Mouse (Mus musculus) ES-E14 (cell line): Measurements from ENCODE around the gene Dph3. TPM values are rescaled to one million over a fixed set of nuclear protein-coding genes. Genes with fewer than 3 reads are reported as not detected.
A peak's percentile ranks its signal among the peaks of the same experiment; 100 is the strongest.
"Not testable (repeated sequence)": the region's sequence is repeated elsewhere in the genome, so short reads cannot be mapped to it uniquely, and the experiment has no call there.

Source experiments
- DNase-seq: peaks from one replicate; pipeline ENCODE4 v3.0.0-alpha.2; 2013; ENCODE audit warnings: low read depth, low spot score
- H3K27ac ChIP-seq: 2 replicates; pipeline ENCODE4 v1.5.1; 2012; ENCODE audit warnings: low read depth, mild to moderate bottlenecking, low read length, moderate library complexity, mixed read lengths; ENCODE audit not compliant: poor library complexity, insufficient read depth, severe bottlenecking
- H3K36me3 ChIP-seq: 2 replicates; pipeline ENCODE4 v1.6.1; 2012; ENCODE audit warnings: mild to moderate bottlenecking, low read length, moderate library complexity, mixed read lengths; ENCODE audit not compliant: control insufficient read depth, poor library complexity, insufficient read depth, severe bottlenecking
- H3K4me1 ChIP-seq, 2 experiments: fragments of 150-350 bp in 1 of 2; sonication (generic) in 1 of 2; 2 replicates each; pipeline ENCODE4 v1.6.1; 2012; ENCODE audit warnings: low read length in 2 of 2, mild to moderate bottlenecking in 1 of 2, mixed read lengths in 1 of 2; ENCODE audit not compliant: control insufficient read depth in 2 of 2, insufficient read depth in 2 of 2, poor library complexity in 1 of 2
- H3K4me3 ChIP-seq, 2 experiments: fragments of 150-350 bp in 1 of 2; sonication (generic) in 1 of 2; 2 replicates each; pipeline ENCODE4 v1.5.1; 2012; ENCODE audit warnings: low read length in 2 of 2, low read depth in 1 of 2, mild to moderate bottlenecking in 1 of 2, mixed read lengths in 1 of 2; ENCODE audit not compliant: insufficient read depth in 1 of 2, poor library complexity in 1 of 2, severe bottlenecking in 1 of 2
- H3K9ac ChIP-seq: 2 replicates; pipeline ENCODE4 v1.6.1; 2012; ENCODE audit warnings: low read depth, mild to moderate bottlenecking, low read length, mixed read lengths; ENCODE audit not compliant: poor library complexity, insufficient read depth, severe bottlenecking
- H3K9me3 ChIP-seq: fragments of 150-350 bp; sonication (generic); 2 replicates; pipeline ENCODE4 v1.6.1; 2012; ENCODE audit warnings: low read depth, mild to moderate bottlenecking, low read length; ENCODE audit not compliant: control insufficient read depth, insufficient read depth
- CHD2 ChIP-seq: IDR thresholded peaks from 2 replicates; pipeline ENCODE4 v1.6.1; 2014; ENCODE audit warnings: mild to moderate bottlenecking, low read depth, low read length, inconsistent platforms
- HCFC1 ChIP-seq: IDR thresholded peaks from 2 replicates; pipeline ENCODE4 v1.6.1; 2012; ENCODE audit warnings: low read length, inconsistent platforms, borderline replicate concordance; ENCODE audit not compliant: insufficient read depth
- MAFK ChIP-seq: IDR thresholded peaks from 2 replicates; pipeline ENCODE4 v1.6.1; 2014; ENCODE audit warnings: mild to moderate bottlenecking, low read depth, low read length, inconsistent platforms; ENCODE audit not compliant: insufficient read depth
- ZC3H11A ChIP-seq: IDR thresholded peaks from 2 replicates; pipeline ENCODE4 v1.6.1; 2012; ENCODE audit warnings: low read depth, mild to moderate bottlenecking, inconsistent platforms, low read length, borderline replicate concordance
- ZNF384 ChIP-seq: IDR thresholded peaks from 2 replicates; pipeline ENCODE4 v1.6.1; 2012; ENCODE audit warnings: low read depth, low read length, inconsistent platforms
- in situ Hi-C, 2 experiments: fragments of 600-800 bp; cut with MboI; formaldehyde crosslinking; loops; one replicate each; pipeline ENCODE4 v1.15.1; 2025; ENCODE audit warnings: low sequenced_read_pairs in 2 of 2, inconsistent platforms in 1 of 2; ENCODE audit not compliant: unreplicated experiment in 2 of 2
- total RNA-seq: library from RNA; depleted of rRNA; stranded (reverse); fragments of 300-350 nt; gene quantifications from 2 replicates; pipeline ENCODE4 v1.2.3, GENCODE M21; 2012

Dph3 gene
- total RNA-seq, 1 experiment = 75.8 TPM

DNA sequence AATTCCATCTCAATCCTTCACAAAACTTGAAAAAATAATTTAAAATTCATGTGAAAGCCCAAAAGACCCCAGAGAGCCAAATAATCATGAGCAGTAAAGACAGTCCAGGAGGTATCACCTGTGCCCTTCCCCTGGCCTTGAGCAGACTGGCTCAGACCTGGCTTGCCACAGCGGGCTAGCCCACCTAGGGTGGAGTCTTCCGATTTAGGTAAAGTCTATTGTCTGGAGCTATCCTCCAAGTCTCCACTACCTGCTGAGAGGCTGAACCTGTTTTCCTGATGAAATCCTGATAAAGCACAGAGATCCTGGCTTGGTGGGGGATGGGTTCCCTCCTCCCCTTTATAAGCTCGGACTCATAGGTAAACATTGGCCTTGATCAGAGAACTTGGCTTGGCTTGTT lies 38.7 kb upstream of the Dph3 start:
- TF ChIP-seq CHD2 (peak; percentile 50; the same call in 1 of the 2 replicates), MAFK (no peak)
- Histone ChIP-seq H3K9me3 (no peaks in the 10 kb centered on the region), H3K27ac (peak overlapping the region; percentile 96), H3K36me3 (no peaks in the 10 kb centered on the region), H3K4me1 (peaks cover 8 to 21% of the 10 kb centered on the region in 2 experiments), H3K9ac (no peak overlapping the region), H3K4me3 (no peak overlapping the region)
- in situ Hi-C loops = no loop called here
- DNase-seq = peak; percentile 62

DNA sequence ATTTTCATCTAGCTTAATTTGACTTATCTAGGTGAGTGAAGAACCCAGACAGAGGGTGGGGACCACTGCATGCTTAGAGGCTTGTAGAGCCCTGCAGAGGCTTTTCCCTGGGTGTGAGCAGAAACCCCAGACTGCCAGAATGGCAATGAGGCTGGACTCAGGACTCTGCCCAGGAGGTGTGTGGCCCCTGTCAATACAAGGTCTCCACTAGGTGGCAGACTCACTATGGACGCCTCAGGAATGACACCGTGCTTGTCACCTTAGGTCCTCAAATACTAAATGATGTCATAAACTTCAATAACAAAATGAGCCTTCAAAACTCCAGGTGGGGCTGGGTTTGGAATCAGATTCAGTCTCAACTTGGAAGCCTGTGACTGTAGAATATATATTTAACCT lies 36.4 kb upstream of the Dph3 start:
- peak; percentile 72 for DNase-seq
- TF ChIP-seq CHD2 (no peak), ZC3H11A (peak; percentile 25; the same call in 1 of the 2 replicates)
- in situ Hi-C loops = no loop called here
- Histone ChIP-seq H3K4me1 (peaks cover 6 to 19% of the 10 kb centered on the region in 2 experiments), H3K9me3 (no peaks in the 10 kb centered on the region), H3K36me3 (no peaks in the 10 kb centered on the region), H3K9ac (no peak overlapping the region), H3K27ac (no peak overlapping the region; the same call in 1 of the 2 replicates), H3K4me3 (no peak overlapping the region)

DNA sequence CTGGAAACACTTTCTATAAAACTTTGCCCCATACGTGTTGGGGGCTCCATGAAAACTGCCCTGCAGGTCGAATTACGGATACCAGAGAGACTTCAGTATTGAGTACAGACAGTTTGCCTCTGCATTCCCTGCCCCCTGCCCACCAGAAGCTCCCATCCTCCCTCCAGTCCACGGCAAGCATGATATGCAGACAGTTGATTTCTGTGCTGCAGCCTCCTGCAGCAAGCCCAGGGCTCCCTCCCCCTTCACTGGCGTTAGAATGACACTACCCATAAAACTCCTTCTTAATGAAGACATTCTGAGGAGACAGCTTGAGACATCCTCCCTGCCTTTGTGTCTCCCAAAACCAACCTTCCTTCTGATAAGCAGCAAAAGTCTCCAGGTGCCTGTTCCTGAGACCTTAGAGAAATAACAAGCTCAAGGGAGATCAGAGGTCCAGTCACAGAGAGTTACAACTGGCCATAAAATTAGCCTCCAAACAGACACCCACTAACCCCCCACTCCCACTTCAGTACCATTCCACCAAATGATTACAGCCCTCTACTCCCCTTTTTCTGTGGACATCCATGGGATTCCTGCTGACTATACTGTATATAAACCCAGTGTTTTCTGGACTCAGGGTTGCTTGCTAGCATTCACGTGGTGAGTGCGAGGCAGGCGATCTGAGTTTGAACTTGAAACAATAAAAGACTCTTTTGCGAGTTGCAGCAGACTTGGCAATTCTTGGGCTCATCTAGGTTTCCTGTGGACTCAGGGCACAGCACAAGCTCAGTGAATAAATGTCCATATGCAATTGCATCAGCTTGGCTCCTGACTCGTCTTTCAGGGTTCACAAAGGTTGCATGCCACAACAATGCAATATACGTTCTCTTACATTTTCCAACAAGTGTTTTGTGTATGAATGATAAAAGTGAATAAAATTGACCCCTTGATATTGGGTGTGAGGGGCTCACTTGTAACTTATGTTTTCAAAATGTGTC lies 35.7 kb upstream of the Dph3 start:
- Histone ChIP-seq H3K4me3 (no peak overlapping the region), H3K9me3 (no peaks in the 10 kb centered on the region), H3K27ac (no peak overlapping the region; the same call in 1 of the 2 replicates), H3K4me1 (peaks cover 6 to 15% of the 10 kb centered on the region in 2 experiments), H3K9ac (0 out of 2 replicates have a peak overlapping the region, but pooled peaks have one; percentile 23), H3K36me3 (no peaks in the 10 kb centered on the region)
- DNase-seq = no peak
- no peak for TF ChIP-seq ZNF384
- TF ChIP-seq MAFK = no peak
- TF ChIP-seq CHD2 = no peak
- no peak for TF ChIP-seq ZC3H11A
- no peak for TF ChIP-seq HCFC1
- in situ Hi-C loops = no loop called here

DNA sequence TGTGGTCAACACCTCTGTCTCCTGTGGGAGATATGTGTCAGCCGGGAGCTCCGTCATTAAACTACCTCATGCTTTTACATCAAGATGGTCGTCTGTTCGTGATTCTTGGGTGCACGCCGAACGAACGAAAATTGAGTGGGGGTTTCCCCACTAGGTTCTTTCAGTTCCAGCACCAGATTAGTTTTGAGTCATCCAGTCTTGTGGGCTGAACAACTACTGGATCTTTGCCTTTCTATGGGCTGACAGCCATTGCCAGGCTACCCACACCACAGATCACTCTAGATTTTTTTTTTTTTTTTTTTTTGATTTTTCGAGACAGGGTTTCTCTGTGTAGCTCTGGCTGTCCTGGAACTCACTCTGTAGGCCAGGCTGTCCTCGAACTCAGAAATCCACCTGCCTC lies 26.6 kb upstream of the Dph3 start:
- peak overlapping the region; percentile 28; the same call in 1 of the 2 replicates for H3K9ac ChIP-seq
- H3K9me3 ChIP-seq, H3K27ac ChIP-seq, H3K4me1 ChIP-seq, in situ Hi-C loops, H3K36me3 ChIP-seq, DNase-seq: not testable (repeated sequence)
- 0 out of 4 replicates have a peak overlapping the region, but pooled peaks of 1 of the 2 experiments have one; percentile 2 for H3K4me3 ChIP-seq

DNA sequence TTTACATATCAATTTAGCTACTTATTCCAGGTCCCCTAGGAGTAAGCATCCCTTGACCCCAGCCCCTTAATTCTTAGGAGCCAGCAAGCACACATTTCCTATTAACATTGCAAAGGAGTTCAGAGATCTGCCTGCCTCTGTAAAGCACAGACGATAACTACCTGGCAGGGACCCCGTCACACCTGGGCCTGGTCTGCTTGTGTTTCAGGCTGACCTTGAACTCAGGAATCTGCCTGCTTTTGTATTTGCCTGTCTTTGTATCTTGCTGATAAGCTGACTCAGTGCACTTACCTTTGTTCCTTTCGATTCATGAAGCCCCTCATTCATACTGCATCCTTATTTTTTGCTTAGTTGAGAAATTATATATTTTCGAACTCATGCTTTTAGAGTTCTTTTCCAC lies 21.4 kb upstream of the Dph3 start:
- peak overlapping the region; percentile 68; the same call in 1 of the 2 replicates for H3K27ac ChIP-seq

More for the DNA sequence above, 21.4 kb upstream of the Dph3 start:
- Histone ChIP-seq H3K36me3 (peaks cover 8% of the 10 kb centered on the region; the same call in 1 of the 2 replicates), H3K9ac (no peak overlapping the region), H3K4me3 (no peak overlapping the region), H3K4me1 (peaks cover 0 to 23% of the 10 kb centered on the region in 2 experiments; a peak in 3 of 4 replicates), H3K9me3 (no peaks in the 10 kb centered on the region)
- DNase-seq = no peak
- no peak for TF ChIP-seq ZNF384
- TF ChIP-seq MAFK = no peak
- TF ChIP-seq ZC3H11A = no peak
- TF ChIP-seq CHD2 = no peak
- TF ChIP-seq HCFC1 = no peak
- in situ Hi-C loops = no loop called here
